1 mouse cellular context compared by ENCODE assay signal in genomic region chr1:87645748-87646147, GRCm38 (mm10).
TF ChIP-seq lines count a peak whose summit lies in the region.

No protein-coding gene starts in this region.

TF ChIP-seq in MEL, 35 proteins besides CTCF, POLR2A, EP300 and RAD21 (continued from another document):
- TF ChIP-seq HCFC1 (IDR thresholded peaks at IDR 0.05; ENCODE audit: low read depth, low read length) (0 out of 2 replicates have a peak, but pooled peaks have one; percentile 27), TCF12 (IDR thresholded peaks at IDR 0.05; ENCODE audit: low read depth, low read length) (peak; percentile 72)
